Mouse (Mus musculus): Measurements from ENCODE around the gene Sesn3.

- no peak for TF ChIP-seq POLR2AphosphoS2 (IDR thresholded peaks at IDR 0.05; ENCODE audit: insufficient read length, low read depth)
- no peak for TF ChIP-seq SRF (IDR thresholded peaks at IDR 0.05; ENCODE audit: control insufficient read depth, insufficient read length, low read depth)
- no peak for TF ChIP-seq POLR2A (IDR thresholded peaks at IDR 0.05; ENCODE audit: insufficient read length, low read depth)
- TF ChIP-seq TCF12 (IDR thresholded peaks at IDR 0.05; ENCODE audit: insufficient read depth, poor library complexity, severe bottlenecking): no peak
- TF ChIP-seq USF1 (IDR thresholded peaks at IDR 0.05; ENCODE audit: low read depth): no peak
- TF ChIP-seq MYOG (IDR thresholded peaks at IDR 0.05; ENCODE audit: control insufficient read depth in 1 of 3, insufficient read depth in 1 of 3, insufficient read length in 2 of 3, low read depth in 2 of 3): no peak
- TF ChIP-seq MAX (IDR thresholded peaks at IDR 0.05; ENCODE audit: low read depth): no peak
These were observed 67.3 kb downstream of the Sesn3 start for GRCm38 (mm10) chr9:14342041-14342668.

Measured in myocyte (in vitro differentiated cells).